ENCODE assay signal across 14 mouse cellular contexts in genomic region chr2:34193276-34193675, GRCm38 (mm10).
DNase-seq lines count a peak whose midpoint lies in the region; ATAC-seq lines count a peak whose summit lies in the region.
"Had no signal": no experiment of that assay in that cellular context is flagged by ENCODE, and none has a peak within 500 bp of the region (broad histone marks: within the 10 kb centered on the region; RNA-seq: fewer than 3 reads in every experiment).

No protein-coding gene starts in this region.

- peaks cover 21% of the 10 kb centered on the region for H3K4me1 ChIP-seq in midbrain, embryonic 12.5 days
- H3K4me1 ChIP-seq in midbrain, embryonic 11.5 days (ENCODE audit: control insufficient read depth, insufficient read depth, low read length): no peaks in the 10 kb centered on the region
- peaks cover 31% of the 10 kb centered on the region for H3K4me1 ChIP-seq in forebrain, embryonic 13.5 days
- H3K4me1 ChIP-seq in midbrain, embryonic 15.5 days: peaks cover 18% of the 10 kb centered on the region
- H3K4me1 ChIP-seq: kidney, embryonic 15.5 days; lung, embryonic 15.5 days had no signal

- peak; percentile 80 for ATAC-seq in cerebellum, adult (ENCODE audit: insufficient number of reproducible peaks, low FRiP score, low TSS enrichment)
- ATAC-seq in midbrain, embryonic 12.5 days (ENCODE audit: low FRiP score, low read depth): no peak
- no peak for ATAC-seq in midbrain, embryonic 11.5 days (ENCODE audit: low FRiP score)
- no peak for ATAC-seq in forebrain, embryonic 13.5 days
- no peak for ATAC-seq in midbrain, embryonic 15.5 days (replicated peaks)

- H3K27ac ChIP-seq in midbrain, embryonic 12.5 days (replicated peaks): peak overlapping the region; percentile 52
- no peak overlapping the region for H3K27ac ChIP-seq in midbrain, embryonic 11.5 days (ENCODE audit: low read depth, low read length)
- peak overlapping the region; percentile 64 for H3K27ac ChIP-seq in forebrain, embryonic 13.5 days
- H3K27ac ChIP-seq in midbrain, embryonic 15.5 days: peak overlapping the region; percentile 14
- H3K27ac ChIP-seq: kidney, embryonic 15.5 days; limb, embryonic 15.5 days; lung, embryonic 15.5 days had no signal

- H3K4me3 ChIP-seq in midbrain, embryonic 12.5 days: no peak overlapping the region
- no peak overlapping the region for H3K4me3 ChIP-seq in midbrain, embryonic 11.5 days (ENCODE audit: low read depth, low read length)
- no peak overlapping the region for H3K4me3 ChIP-seq in forebrain, embryonic 13.5 days
- no peak overlapping the region for H3K4me3 ChIP-seq in midbrain, embryonic 15.5 days
- H3K4me3 ChIP-seq: kidney, embryonic 15.5 days; limb, embryonic 15.5 days; lung, embryonic 15.5 days had no signal

- H3K36me3 ChIP-seq in midbrain, embryonic 12.5 days: peaks cover 8% of the 10 kb centered on the region; the same call in 1 of the 2 replicates
- no peaks in the 10 kb centered on the region for H3K36me3 ChIP-seq in midbrain, embryonic 11.5 days (ENCODE audit: control insufficient read depth, insufficient read depth, low read length)
- H3K36me3 ChIP-seq in forebrain, embryonic 13.5 days (ENCODE audit: poor library complexity, severe bottlenecking): no peaks in the 10 kb centered on the region
- H3K36me3 ChIP-seq in midbrain, embryonic 15.5 days (replicated peaks): no peaks in the 10 kb centered on the region
- H3K36me3 ChIP-seq: kidney, embryonic 15.5 days; lung, embryonic 15.5 days had no signal

- no peak overlapping the region for H3K9ac ChIP-seq in midbrain, embryonic 12.5 days (replicated peaks)
- no peak overlapping the region for H3K9ac ChIP-seq in midbrain, embryonic 11.5 days (ENCODE audit: low read length)
- H3K9ac ChIP-seq in forebrain, embryonic 13.5 days: no peak overlapping the region
- no peak overlapping the region for H3K9ac ChIP-seq in midbrain, embryonic 15.5 days
- H3K9ac ChIP-seq: kidney, embryonic 15.5 days; limb, embryonic 15.5 days; lung, embryonic 15.5 days had no signal

- no peak overlapping the region for H3K4me2 ChIP-seq in midbrain, embryonic 12.5 days (replicated peaks)
- H3K4me2 ChIP-seq in midbrain, embryonic 11.5 days: no peak overlapping the region
- no peak overlapping the region for H3K4me2 ChIP-seq in forebrain, embryonic 13.5 days
- H3K4me2 ChIP-seq in midbrain, embryonic 15.5 days: no peak overlapping the region
- H3K4me2 ChIP-seq: kidney, embryonic 15.5 days; limb, embryonic 15.5 days; lung, embryonic 15.5 days had no signal

- no peak for DNase-seq in cerebellum, postnatal 4 days (ENCODE audit: low spot score in 2 of 2)
- DNase-seq in midbrain, embryonic 11.5 days (ENCODE audit: low spot score, missing footprints): no peak
- no peak for DNase-seq in embryo, embryonic 10 days (ENCODE audit: low spot score)
- DNase-seq in gastrocnemius, postnatal 25 days: no peak
- DNase-seq: adrenal gland, postnatal 14 days; heart, adult 18-20 months; thymus, postnatal 14 days had no signal

- 81% methylated on average over 5 of the region's 5 CpGs for WGBS in midbrain, embryonic 12.5 days
- 89% methylated on average over 5 of the region's 5 CpGs for WGBS in midbrain, embryonic 11.5 days
- 50% methylated on average over 5 of the region's 5 CpGs for WGBS in forebrain, embryonic 13.5 days
- 49% methylated on average over 5 of the region's 5 CpGs for WGBS in midbrain, embryonic 15.5 days

- no peaks in the 10 kb centered on the region for H3K9me3 ChIP-seq in midbrain, embryonic 12.5 days
- no peaks in the 10 kb centered on the region for H3K9me3 ChIP-seq in midbrain, embryonic 11.5 days (ENCODE audit: control insufficient read depth, low read length)
- H3K9me3 ChIP-seq in forebrain, embryonic 13.5 days (replicated peaks): no peaks in the 10 kb centered on the region
- H3K9me3 ChIP-seq in midbrain, embryonic 15.5 days: no peaks in the 10 kb centered on the region
- H3K9me3 ChIP-seq: kidney, embryonic 15.5 days; limb, embryonic 15.5 days; lung, embryonic 15.5 days had no signal

- H3K27me3 ChIP-seq in midbrain, embryonic 12.5 days: no peaks in the 10 kb centered on the region
- H3K27me3 ChIP-seq in midbrain, embryonic 11.5 days (ENCODE audit: control insufficient read depth, insufficient read depth, low read length): no peaks in the 10 kb centered on the region
- H3K27me3 ChIP-seq in forebrain, embryonic 13.5 days: no peaks in the 10 kb centered on the region
- H3K27me3 ChIP-seq in midbrain, embryonic 15.5 days (replicated peaks): no peaks in the 10 kb centered on the region
- H3K27me3 ChIP-seq: kidney, embryonic 15.5 days; limb, embryonic 15.5 days; lung, embryonic 15.5 days had no signal
